Mouse (Mus musculus): ENCODE results near the gene Nsmce4a.
A peak's percentile ranks its signal among the peaks of the same experiment; 100 is the strongest.
"Not testable (repeated sequence)": the region's sequence is repeated elsewhere in the genome, so short reads cannot be mapped to it uniquely, and the experiment has no call there.

Nsmce4a gene

DNA sequence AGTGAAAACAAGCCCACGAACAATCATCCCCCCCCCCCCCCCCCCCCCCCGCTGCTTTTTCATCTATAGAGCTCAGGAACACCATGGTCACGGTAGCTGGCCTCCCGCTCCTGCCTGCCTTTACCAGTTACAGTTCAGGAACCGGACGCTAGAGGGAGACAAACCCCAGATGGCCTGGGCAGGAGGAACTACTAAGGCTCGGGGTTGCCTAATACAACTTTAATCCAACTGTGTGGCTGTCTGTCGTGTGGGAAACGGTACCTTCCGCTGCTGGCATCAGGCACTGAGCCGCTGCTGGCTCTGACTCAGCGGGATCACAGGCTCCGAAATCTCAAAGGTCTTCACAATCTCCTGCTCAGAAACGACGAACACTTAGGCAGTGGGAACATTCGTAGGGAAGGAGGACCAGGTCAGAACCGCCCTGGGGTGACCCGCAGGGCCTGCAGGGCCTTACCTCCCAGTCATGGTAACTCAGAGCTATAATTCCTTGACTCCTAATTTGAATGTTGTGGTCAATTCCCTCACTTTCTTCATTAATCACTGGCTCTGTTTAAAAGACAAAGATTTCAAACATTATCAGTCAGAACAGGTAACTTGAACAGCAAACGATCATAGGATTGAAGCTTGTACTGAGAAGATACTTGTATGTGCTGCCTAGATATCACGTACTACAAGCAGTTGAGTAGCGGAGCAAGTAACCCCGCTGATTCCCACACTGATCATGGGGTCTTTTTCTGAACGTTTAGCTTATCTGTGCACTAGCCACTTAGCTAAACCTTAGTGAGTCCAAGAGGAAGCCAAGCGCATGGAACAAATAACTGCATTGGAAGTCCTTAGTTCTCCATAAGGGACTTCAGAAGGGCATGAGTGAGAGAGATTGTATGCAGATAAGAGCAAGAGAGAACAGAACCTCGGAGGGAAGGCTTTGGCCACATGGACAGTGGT is 39.3 kb downstream of the Nsmce4a start:
- peak; percentile 94 for DNase-seq

DNA sequence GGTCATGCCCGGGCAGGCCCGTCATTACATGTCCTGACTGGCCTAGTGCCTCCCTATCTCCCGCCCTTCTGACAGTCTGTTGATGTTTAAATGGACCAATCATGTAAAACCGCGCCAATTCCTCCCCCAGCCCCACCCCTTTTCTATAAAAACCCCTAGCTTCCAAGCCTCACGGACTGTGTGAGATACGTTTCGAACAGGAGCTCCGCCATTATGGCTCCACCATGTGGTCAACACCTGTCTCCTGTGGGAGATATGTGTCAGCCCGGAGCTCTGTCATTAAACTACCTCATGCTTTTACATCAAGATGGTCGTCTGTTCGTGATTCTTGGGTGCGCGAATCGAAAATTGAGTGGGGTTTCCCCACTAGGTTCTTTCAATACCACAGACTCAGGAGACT is 41.8 kb downstream of the Nsmce4a start:
- not testable (repeated sequence) for DNase-seq

- DNase-seq: no peak
These were observed 45.6 kb downstream of the Nsmce4a start for GRCm38 (mm10) chr7:130527306-130527705.

DNA sequence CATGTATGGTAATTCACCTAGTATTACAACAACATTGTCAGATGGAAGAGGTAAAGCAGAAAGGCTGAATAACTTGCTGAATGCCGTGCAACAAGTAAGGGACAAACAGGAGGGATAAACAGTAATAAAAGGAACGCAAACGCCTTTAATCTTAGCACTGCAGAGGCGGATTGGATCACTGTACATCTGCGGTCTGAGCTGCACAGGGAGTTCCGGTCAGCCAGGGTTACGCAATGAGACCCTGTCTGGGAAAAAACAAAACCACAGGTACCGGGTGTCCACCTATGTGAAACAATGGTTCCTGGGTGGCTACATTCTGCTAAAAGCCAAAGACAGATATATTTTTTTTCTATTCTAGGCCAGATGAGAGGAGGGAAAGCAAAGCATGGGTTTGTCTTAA is 49.5 kb downstream of the Nsmce4a start:
- DNase-seq: peak; percentile 8

- DNase-seq: no peak
These were observed 52.0 kb downstream of the Nsmce4a start for GRCm38 (mm10) chr7:130520812-130521422.

GRCm38 (mm10) chr7:130520049-130520425 is 52.9 kb downstream of the Nsmce4a start, which contains the start of gene Ate1:
TSS of gene Ate1 (minus strand) at chr7:130520369.
- no peak for DNase-seq

DNA sequence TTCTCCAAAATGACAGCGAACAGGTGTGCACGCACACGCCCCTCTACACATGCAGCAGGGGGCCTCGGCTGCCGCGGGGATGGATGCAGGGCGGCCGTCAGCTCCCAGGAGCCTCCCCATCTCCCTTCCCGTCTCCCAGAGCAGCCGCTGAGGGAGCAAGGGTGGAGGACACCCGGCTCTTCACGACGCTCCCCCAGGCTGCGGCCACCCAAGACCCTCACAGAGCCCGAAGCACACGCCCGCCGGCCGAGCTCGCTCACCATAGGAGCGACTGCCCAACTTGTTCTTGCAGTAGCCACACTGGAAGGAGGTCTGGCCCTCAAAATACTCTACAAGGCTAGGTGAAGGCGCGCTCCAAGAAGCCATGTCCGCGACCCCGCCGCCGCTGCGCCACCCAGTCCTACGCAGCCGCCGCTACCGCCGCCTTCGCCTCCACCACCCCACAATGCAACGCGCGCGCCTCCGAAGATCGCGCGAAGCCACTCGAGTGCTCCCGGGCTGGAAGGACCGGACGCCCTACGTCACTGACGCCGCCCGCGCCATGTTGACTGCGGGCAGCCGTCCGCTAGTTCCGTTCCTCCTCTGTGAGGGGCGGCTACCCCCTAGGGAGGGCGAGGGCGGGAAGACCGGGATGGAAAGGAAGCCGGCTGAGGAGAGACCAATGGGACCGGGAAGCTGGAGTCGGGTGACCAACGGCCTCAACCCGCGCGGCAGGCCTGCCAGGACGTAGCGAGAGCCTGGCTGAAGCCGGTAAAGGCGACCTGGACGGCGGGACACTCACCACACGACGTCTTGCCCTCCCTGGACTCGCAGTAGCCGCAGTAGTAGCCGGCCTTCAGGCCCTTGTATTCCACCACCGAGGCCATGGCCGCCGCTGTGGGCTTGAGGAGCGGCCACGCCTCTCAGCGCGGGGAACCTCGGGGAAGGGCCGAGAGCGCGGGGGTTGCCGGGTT is 53.5 kb downstream of the Nsmce4a start:
- peak; percentile 97 for DNase-seq

DNA sequence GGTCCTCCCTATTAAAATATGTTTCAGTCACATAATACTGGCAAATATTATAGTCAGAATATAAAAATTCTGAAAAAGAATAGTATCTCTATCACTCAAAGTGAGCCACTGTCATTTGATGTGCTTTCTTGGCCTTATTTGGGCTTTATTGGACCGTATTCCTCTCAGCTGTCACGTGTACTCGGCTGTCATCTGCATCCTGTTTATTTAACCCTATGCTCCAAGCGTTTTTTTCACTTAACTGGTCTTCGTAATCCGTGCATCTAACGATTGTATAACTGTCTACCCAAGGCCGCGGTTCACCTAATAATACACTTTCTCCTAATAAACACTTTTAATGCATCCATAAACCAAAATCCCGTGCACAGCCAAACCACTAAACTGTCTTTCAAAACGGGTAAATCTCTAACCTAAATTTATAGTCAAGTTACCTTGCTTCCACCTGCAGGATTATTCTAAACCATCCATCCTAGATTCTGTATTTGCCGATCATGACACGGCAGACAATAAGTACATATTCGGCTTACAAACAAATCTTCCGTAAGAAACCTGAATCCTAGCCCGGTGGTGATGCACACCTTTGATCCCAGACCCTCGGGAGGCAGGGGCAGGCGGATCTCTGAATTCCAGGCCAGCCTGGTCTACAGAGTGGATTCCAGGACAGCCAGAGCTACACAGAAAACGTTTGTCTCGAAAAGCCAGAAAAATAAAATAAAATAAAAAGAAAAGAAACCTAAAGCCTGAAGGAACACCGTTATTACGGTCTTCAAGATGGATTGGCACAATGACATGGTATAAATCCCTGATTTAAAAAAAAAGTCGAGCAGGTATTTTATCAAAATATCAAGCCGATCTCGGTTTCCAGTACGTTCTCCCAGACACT is 54.5 kb downstream of the Nsmce4a start:
- peak; percentile 53 for DNase-seq

GRCm38 (mm10) chr7:130510243-130510642 is 62.7 kb downstream of the Nsmce4a start:
- DNase-seq: no peak

- peak; percentile 62 for DNase-seq
These were observed 69.9 kb downstream of the Nsmce4a start for GRCm38 (mm10) chr7:130503006-130503405.

DNA sequence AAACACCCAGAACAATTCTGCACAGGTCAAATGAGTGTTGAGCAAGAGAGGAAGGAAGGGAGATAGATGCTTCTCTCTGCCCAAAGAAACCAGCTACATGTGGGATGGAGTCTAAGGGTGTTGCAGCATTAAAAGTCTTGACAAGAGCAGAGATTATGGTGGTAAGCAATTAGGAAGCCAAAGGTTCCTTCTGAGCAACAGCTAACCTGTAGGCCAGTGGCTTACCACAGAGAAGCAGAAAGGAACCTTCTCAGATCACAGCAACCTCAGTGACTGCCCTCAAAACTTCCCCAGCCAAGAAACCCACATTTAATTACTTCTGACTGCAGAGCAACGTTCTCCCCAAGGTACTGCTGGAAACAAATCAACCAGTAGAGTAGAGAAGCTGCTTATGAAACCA is 71.4 kb downstream of the Nsmce4a start:
- no peak for DNase-seq

- DNase-seq: no peak
These were observed 79.6 kb downstream of the Nsmce4a start for GRCm38 (mm10) chr7:130493346-130493745.

DNA sequence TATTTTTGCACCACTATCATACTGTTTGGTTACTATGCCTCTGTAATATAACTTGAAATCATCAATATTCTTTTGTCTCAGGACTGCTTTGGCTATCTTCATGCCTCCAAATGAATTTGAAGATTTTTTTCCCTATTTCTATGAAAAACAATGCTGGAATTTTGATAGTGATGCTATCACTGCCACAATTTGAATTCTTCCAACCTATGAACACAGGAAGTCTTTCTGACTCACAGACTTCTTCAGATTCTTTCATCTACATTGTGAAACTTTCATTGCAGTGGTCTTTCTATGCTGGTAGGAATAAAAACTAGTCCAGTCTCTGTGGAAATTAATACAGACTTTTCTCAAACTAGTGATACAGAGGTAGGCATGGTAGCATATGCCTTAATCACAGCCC is 80.9 kb downstream of the Nsmce4a start:
- DNase-seq: no peak

All from lung, postnatal 36 days (tissue).